Mouse (Mus musculus): ENCODE measurements around the gene Tspan32.

DNA sequence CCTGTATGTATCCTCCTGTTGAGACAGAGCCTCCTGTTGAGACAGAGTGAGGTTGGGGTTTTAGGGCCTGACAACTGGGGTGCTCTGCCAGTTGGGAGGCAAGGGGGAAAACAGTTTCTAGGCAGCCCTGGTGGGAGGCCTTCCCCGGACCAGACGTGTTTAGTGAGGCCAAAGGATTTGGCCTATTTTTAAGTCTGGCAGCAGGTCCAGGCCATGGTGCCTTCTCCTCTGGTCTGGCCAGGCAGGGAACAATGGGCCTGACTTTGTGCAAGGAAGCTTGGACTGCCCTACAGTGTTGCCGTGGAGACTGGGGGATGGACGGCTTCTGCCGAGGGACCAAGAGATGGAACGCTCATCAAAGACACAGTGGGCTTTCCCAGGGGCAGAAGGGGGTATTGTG lies 59.4 kb downstream of the Tspan32 start:
- TF ChIP-seq CTCF (IDR thresholded peaks at IDR 0.05; ENCODE audit: low read depth) (no peak), EP300 (IDR thresholded peaks at IDR 0.05; ENCODE audit: low read depth) (no peak)

All from liver, postnatal 0 days (tissue).